Mouse (Mus musculus) liver, embryonic 14.5 days (tissue): ENCODE data around the gene C1ql2. TPM values are rescaled to one million over a fixed set of nuclear protein-coding genes. Genes with fewer than 3 reads are reported as not detected.
A peak's percentile ranks its signal among the peaks of the same experiment; 100 is the strongest.

Experiments
- ATAC-seq: fragments of 200-750 bp; cut with Nextera tagmentation; 2 replicates; pipeline ENCODE4 v1.8.0; 2017; ENCODE audit warnings: moderate number of reproducible peaks, mild to moderate bottlenecking, moderate library complexity; ENCODE audit not compliant: insufficient read depth
- DNase-seq, 3 experiments: peaks; one replicate each; pipeline ENCODE4 v3.0.0-alpha.2; 2012 to 2013; ENCODE audit warnings: low read depth in 3 of 3, low spot score in 3 of 3
- H3K27ac ChIP-seq: fragments of 300-500 bp; sonication (generic); 2 replicates; pipeline ENCODE4 v1.5.1; 2014; ENCODE audit warnings: moderate library complexity, mild to moderate bottlenecking, control low read depth, inconsistent platforms
- H3K27me3 ChIP-seq: fragments of 300-500 bp; sonication (generic); 2 replicates; pipeline ENCODE4 v1.6.1; 2014; ENCODE audit warnings: mild to moderate bottlenecking, low read length, moderate library complexity; ENCODE audit not compliant: control insufficient read depth, insufficient read depth
- H3K36me3 ChIP-seq: fragments of 300-500 bp; sonication (generic); replicated peaks from 2 replicates; pipeline ENCODE4 v1.6.1; 2014; ENCODE audit warnings: low read depth; ENCODE audit not compliant: control insufficient read depth, insufficient read depth
- H3K4me1 ChIP-seq, 2 experiments: fragments of 200-500 bp in 1 of 2; fragments of 300-500 bp in 1 of 2; sonication (generic) in 1 of 2; replicated peaks; 2 replicates each; pipeline ENCODE4 v1.6.1; 2012 to 2014; ENCODE audit warnings: antibody characterized with exemption in 1 of 2, inconsistent platforms in 1 of 2, low read length in 1 of 2; ENCODE audit not compliant: control insufficient read depth in 2 of 2, insufficient read depth in 2 of 2
- H3K4me2 ChIP-seq: fragments of 300-500 bp; sonication (generic); 2 replicates; pipeline ENCODE4 v1.6.1; 2014; ENCODE audit warnings: low read depth, mild to moderate bottlenecking, control low read depth, moderate library complexity
- H3K4me3 ChIP-seq, 2 experiments: fragments of 200-500 bp in 1 of 2; fragments of 300-500 bp in 1 of 2; sonication (generic) in 1 of 2; 2 replicates each; pipeline ENCODE4 v1.5.1; 2012 to 2014; ENCODE audit warnings: low read depth in 2 of 2, low read length in 2 of 2, mild to moderate bottlenecking in 2 of 2, control low read depth in 1 of 2, inconsistent platforms in 1 of 2, moderate library complexity in 1 of 2; ENCODE audit not compliant: insufficient read depth in 1 of 2
- H3K9ac ChIP-seq: fragments of 300-500 bp; sonication (generic); replicated peaks from 2 replicates; pipeline ENCODE4 v1.6.1; 2014; ENCODE audit warnings: mild to moderate bottlenecking, control low read depth, moderate library complexity
- H3K9me3 ChIP-seq: fragments of 300-500 bp; sonication (generic); 2 replicates; pipeline ENCODE4 v1.6.1; 2016; ENCODE audit warnings: low read length, mixed read lengths; ENCODE audit not compliant: control insufficient read depth
- CTCF ChIP-seq: IDR thresholded peaks from 2 replicates; pipeline ENCODE4 v1.5.1; 2016; ENCODE audit warnings: antibody characterized with exemption, low read depth, control low read depth
- EP300 ChIP-seq: IDR thresholded peaks from 2 replicates; pipeline ENCODE4 v1.6.1; 2016; ENCODE audit warnings: antibody characterized with exemption, low read depth
- WGBS: fragments of 180-500 bp; shearing (Covaris S2); extraction: QIAGEN DNeasy Blood & Tissue Kit; methylation state at CpG from one replicate; pipeline ENCODE4 v1.1.7; 2014; ENCODE audit not compliant: insufficient replicate concordance; 5-methylcytosine and 5-hydroxymethylcytosine counted together
- polyA plus RNA-seq, 2 experiments: library from polyadenylated mRNA; depleted of rRNA in 1 of 2; stranded (reverse) in 1 of 2; unstranded in 1 of 2; fragments of >200 nt; fragmentation: Nextera tagmentation in 1 of 2; extraction: Ambion mirVana in 1 of 2; gene quantifications; 2 replicates each; pipeline versions ENCODE4 v1.2.1 to v1.2.3; 2012 to 2014

C1ql2 gene
- polyA plus RNA-seq, 2 experiments, result not detected

GRCm38 (mm10) chr1:120321270-120322021 is 18.9 kb upstream of the C1ql2 start:
- WGBS, result 68% methylated on average over 16 of the region's 16 CpGs

GRCm38 (mm10) chr1:120323131-120323561 is 17.2 kb upstream of the C1ql2 start:
- no peak overlapping the region for H3K4me2 ChIP-seq
- no peaks in the 10 kb centered on the region for H3K4me1 ChIP-seq

More at GRCm38 (mm10) chr1:120321270-120322021, 18.9 kb upstream of the C1ql2 start:
- no peaks in the 10 kb centered on the region for H3K36me3 ChIP-seq
- H3K27me3 ChIP-seq, result no peaks in the 10 kb centered on the region
- H3K9me3 ChIP-seq, result no peaks in the 10 kb centered on the region
- no peak overlapping the region for H3K4me3 ChIP-seq
- ATAC-seq (no peak), DNase-seq (no peak)
- H3K9ac ChIP-seq, result no peak overlapping the region
- TF ChIP-seq CTCF (no peak), EP300 (no peak)
- no peak overlapping the region for H3K27ac ChIP-seq
- H3K4me2 ChIP-seq, result no peak overlapping the region
- no peaks in the 10 kb centered on the region for H3K4me1 ChIP-seq

DNA sequence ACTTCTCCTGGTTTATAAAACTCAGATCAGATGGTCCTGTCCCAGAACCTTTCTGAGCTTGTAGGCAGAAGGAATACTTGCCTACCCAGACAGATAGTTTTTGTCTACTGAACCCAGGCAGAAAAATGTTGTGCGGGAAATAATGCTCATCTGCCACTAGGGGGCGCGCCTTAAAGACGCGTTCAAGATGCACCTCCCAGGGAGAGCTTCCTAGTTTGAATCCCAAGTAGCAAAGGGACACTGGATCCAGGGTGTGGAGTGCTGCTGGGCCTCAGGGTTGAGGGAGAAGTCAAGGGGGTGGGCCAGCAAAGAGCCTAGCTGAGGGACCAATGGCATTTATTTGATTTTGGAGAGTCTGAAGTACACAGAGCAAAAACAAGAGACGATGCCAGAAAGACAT is 12.7 kb upstream of the C1ql2 start:
- H3K27ac ChIP-seq, result no peak overlapping the region
- peak; percentile 12 to 27 (median 19) for DNase-seq
- 15% methylated on average over 6 of the region's 6 CpGs for WGBS
- H3K4me1 ChIP-seq, result no peaks in the 10 kb centered on the region
- no peak overlapping the region for H3K9ac ChIP-seq
- TF ChIP-seq CTCF (peak; percentile 86), EP300 (no peak)
- H3K9me3 ChIP-seq, result no peaks in the 10 kb centered on the region
- H3K4me3 ChIP-seq, result no peak overlapping the region
- no peak for ATAC-seq
- no peaks in the 10 kb centered on the region for H3K36me3 ChIP-seq
- no peak overlapping the region for H3K4me2 ChIP-seq
- H3K27me3 ChIP-seq, result no peaks in the 10 kb centered on the region

More at GRCm38 (mm10) chr1:120323131-120323561, 17.2 kb upstream of the C1ql2 start:
- no peak for TF ChIP-seq CTCF
- no peak for TF ChIP-seq EP300
- ATAC-seq, result no peak
- no peaks in the 10 kb centered on the region for H3K36me3 ChIP-seq
- H3K27ac ChIP-seq, result no peak overlapping the region
- no peak overlapping the region for H3K9ac ChIP-seq
- no peaks in the 10 kb centered on the region for H3K9me3 ChIP-seq
- DNase-seq, result no peak
- H3K27me3 ChIP-seq, result no peaks in the 10 kb centered on the region
- H3K4me3 ChIP-seq, result no peak overlapping the region
- WGBS, result 74% methylated on average over 5 of the region's 5 CpGs

DNA sequence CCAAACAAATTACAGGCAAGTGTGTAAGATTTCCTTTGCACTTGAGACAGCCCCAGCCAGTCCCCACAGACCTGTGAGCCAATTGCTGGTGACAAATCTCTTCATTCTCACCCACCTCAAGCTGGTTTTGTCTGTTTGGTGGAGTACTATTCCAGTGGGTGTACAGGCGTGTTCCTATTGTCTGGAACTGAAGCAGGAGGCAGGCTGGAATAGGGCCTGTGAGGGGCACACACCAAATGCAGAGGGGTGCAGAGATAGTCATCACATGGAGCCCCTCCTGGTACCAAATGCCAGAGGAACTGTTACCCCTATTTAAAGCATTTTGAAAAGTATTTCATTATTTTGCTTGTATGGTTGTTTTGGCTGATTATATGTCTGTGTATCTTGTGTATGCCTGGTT is 12.2 kb upstream of the C1ql2 start:
- Histone ChIP-seq H3K36me3 (no peaks in the 10 kb centered on the region), H3K9me3 (no peaks in the 10 kb centered on the region), H3K4me3 (no peak overlapping the region), H3K27ac (no peak overlapping the region), H3K4me1 (no peaks in the 10 kb centered on the region), H3K27me3 (no peaks in the 10 kb centered on the region), H3K4me2 (no peak overlapping the region), H3K9ac (no peak overlapping the region)
- ATAC-seq, result no peak
- WGBS, result 30% methylated on average over 1 of the region's 1 CpGs
- DNase-seq, result no peak
- no peak for TF ChIP-seq EP300
- no peak for TF ChIP-seq CTCF

DNA sequence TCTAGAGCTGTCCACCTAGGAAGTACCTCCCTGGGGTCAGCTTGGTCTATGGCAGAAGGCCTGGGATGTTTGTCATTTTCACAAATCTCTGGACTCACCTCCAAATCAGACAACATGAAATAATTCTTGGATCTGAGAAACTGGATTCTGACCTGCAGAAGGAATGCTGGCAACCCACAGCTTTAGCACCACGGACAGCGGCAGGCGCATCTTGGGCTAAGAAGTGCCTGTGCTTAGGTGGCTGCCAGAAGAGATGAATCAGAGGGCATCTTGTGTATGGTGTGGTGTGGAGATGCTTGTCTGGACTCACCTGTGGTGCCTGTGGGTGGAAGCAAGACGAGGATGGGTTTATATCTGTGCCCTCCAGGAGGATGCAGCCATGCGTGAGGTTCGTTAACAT is 8.5 kb upstream of the C1ql2 start:
- TF ChIP-seq EP300 (no peak), CTCF (no peak)
- H3K9me3 ChIP-seq, result no peaks in the 10 kb centered on the region
- H3K27me3 ChIP-seq, result no peaks in the 10 kb centered on the region
- no peak overlapping the region for H3K27ac ChIP-seq
- DNase-seq, result peak in 1 of 3 experiments; percentile 6
- H3K4me3 ChIP-seq, result no peak overlapping the region
- 34% methylated on average over 6 of the region's 6 CpGs for WGBS
- ATAC-seq, result no peak
- H3K36me3 ChIP-seq, result no peaks in the 10 kb centered on the region
- H3K9ac ChIP-seq, result no peak overlapping the region
- no peaks in the 10 kb centered on the region for H3K4me1 ChIP-seq
- no peak overlapping the region for H3K4me2 ChIP-seq
